Mouse (Mus musculus) lung, embryonic 16.5 days (tissue): ENCODE measurements around the gene Tmem245. TPM values are rescaled to one million over a fixed set of nuclear protein-coding genes. Genes with fewer than 3 reads are reported as not detected.

Experiments used
- ATAC-seq: fragments of 200-750 bp; cut with Nextera tagmentation; 2 replicates; pipeline ENCODE4 v1.8.0; 2017; ENCODE audit warnings: low read depth, mild to moderate bottlenecking, moderate library complexity
- H3K27ac ChIP-seq: fragments of 300-500 bp; sonication (generic); 2 replicates; pipeline ENCODE4 v1.5.1; 2014; ENCODE audit warnings: mild to moderate bottlenecking, control low read depth, low read length
- H3K27me3 ChIP-seq: fragments of 300-500 bp; sonication (generic); 2 replicates; pipeline ENCODE4 v1.6.1; 2014; ENCODE audit warnings: low read depth, low read length, mixed read lengths; ENCODE audit not compliant: control insufficient read depth, insufficient read depth
- H3K36me3 ChIP-seq: fragments of 300-500 bp; sonication (generic); 2 replicates; pipeline ENCODE4 v1.6.1; 2014; ENCODE audit warnings: low read length; ENCODE audit not compliant: control insufficient read depth, insufficient read depth
- H3K4me1 ChIP-seq: fragments of 300-500 bp; sonication (generic); replicated peaks from 2 replicates; pipeline ENCODE4 v1.6.1; 2014; ENCODE audit warnings: low read length, mixed read lengths; ENCODE audit not compliant: control insufficient read depth, insufficient read depth
- H3K4me2 ChIP-seq: fragments of 300-500 bp; sonication (generic); 2 replicates; pipeline ENCODE4 v1.6.1; 2014; ENCODE audit warnings: low read depth, low read length, control low read depth
- H3K4me3 ChIP-seq: fragments of 300-500 bp; sonication (generic); 2 replicates; pipeline ENCODE4 v1.5.1; 2014; ENCODE audit warnings: mild to moderate bottlenecking, low read length, control low read depth
- H3K9ac ChIP-seq: fragments of 300-500 bp; sonication (generic); 2 replicates; pipeline ENCODE4 v1.6.1; 2014; ENCODE audit warnings: low read length, control low read depth
- H3K9me3 ChIP-seq: fragments of 300-500 bp; sonication (generic); 2 replicates; pipeline ENCODE4 v1.6.1; 2016; ENCODE audit warnings: low read length; ENCODE audit not compliant: control insufficient read depth
- WGBS: fragments of 180-500 bp; shearing (Covaris S2); extraction: QIAGEN DNeasy Blood & Tissue Kit; methylation state at CpG from one replicate; pipeline ENCODE4 v1.1.7; 2014; 5-methylcytosine and 5-hydroxymethylcytosine counted together
- microRNA counts: library from miRNA; unstranded; fragments of <30 nt; microRNA quantifications from one replicate; lab custom pipeline; 2016
- microRNA-seq: library from miRNA; unstranded; fragments of <30 nt; microRNA quantifications from one replicate; pipeline ENCODE4, GENCODE M21; 2016
- polyA plus RNA-seq: library from polyadenylated mRNA; unstranded; fragments of >200 nt; fragmentation: Nextera tagmentation; extraction: Ambion mirVana; gene quantifications from 2 replicates; pipeline ENCODE4 v1.2.1, GENCODE M21; 2015

Gene Tmem245
- polyA plus RNA-seq, 1 experiment from 2014 or later = 9.5 TPM

GRCm38 (mm10) chr4:56828932-56829331 lies 118.3 kb downstream of the Tmem245 start:
- no peaks in the 10 kb centered on the region for H3K9me3 ChIP-seq
- peaks cover 4% of the 10 kb centered on the region for H3K4me1 ChIP-seq
- H3K4me2 ChIP-seq = no peak overlapping the region
- no peaks in the 10 kb centered on the region for H3K27me3 ChIP-seq
- no peak overlapping the region for H3K27ac ChIP-seq
- WGBS = 77% methylated on average over 3 of the region's 3 CpGs
- peaks cover 2% of the 10 kb centered on the region; the same call in 1 of the 2 replicates for H3K36me3 ChIP-seq
- ATAC-seq = no peak
- H3K4me3 ChIP-seq = no peak overlapping the region
- H3K9ac ChIP-seq = no peak overlapping the region

- ATAC-seq = no peak
Observed at GRCm38 (mm10) chr4:56824231-56824630, 123.0 kb downstream of the Tmem245 start.

GRCm38 (mm10) chr4:56820017-56820550 lies 127.2 kb downstream of the Tmem245 start:
- no peak overlapping the region for H3K4me3 ChIP-seq
- no peak overlapping the region for H3K27ac ChIP-seq
- H3K36me3 ChIP-seq = no peaks in the 10 kb centered on the region
- no peaks in the 10 kb centered on the region for H3K9me3 ChIP-seq
- H3K4me1 ChIP-seq = no peaks in the 10 kb centered on the region
- no peak overlapping the region for H3K9ac ChIP-seq
- ATAC-seq = no peak
- H3K27me3 ChIP-seq = no peaks in the 10 kb centered on the region
- H3K4me2 ChIP-seq = no peak overlapping the region

More at GRCm38 (mm10) chr4:56824231-56824630, 123.0 kb downstream of the Tmem245 start:
- no peak overlapping the region for H3K9ac ChIP-seq
- no peak overlapping the region for H3K4me2 ChIP-seq
- H3K4me1 ChIP-seq = no peaks in the 10 kb centered on the region
- H3K4me3 ChIP-seq = no peak overlapping the region
- no peaks in the 10 kb centered on the region for H3K9me3 ChIP-seq
- no peak overlapping the region for H3K27ac ChIP-seq
- WGBS = 84% methylated on average over 9 of the region's 9 CpGs
- H3K36me3 ChIP-seq = no peaks in the 10 kb centered on the region
- no peaks in the 10 kb centered on the region for H3K27me3 ChIP-seq

MicroRNA genes within 50 kb of the gene (microRNA counts, 519-probe panel; counts per million panel counts)
- microRNA mmu-miR-32 (lab: Ali Mortazavi, UCI) = 3,756 counts per million, percentile 77 among the panel's probes with 10 or more counts

Small RNA genes within 50 kb of the gene (microRNA-seq; reads per million reads assigned to microRNA genes)
- gene Mir32 = 291 reads per million, percentile 62 among the genes with 10 or more reads in this experiment

Other genes starting within 250 kb of the Tmem245 start
- not detected in 2 replicates for gene Gm26657, start 207.4 kb downstream of the Tmem245 start, polyA plus RNA-seq
- not detected in 2 replicates for gene Actl7b, start 206.0 kb downstream of the Tmem245 start, polyA plus RNA-seq
- not detected in 2 replicates for gene Actl7a, start 204.0 kb downstream of the Tmem245 start, polyA plus RNA-seq
- gene Elp1, start 145.1 kb downstream of the Tmem245 start, polyA plus RNA-seq = 28.3 and 29.7 TPM in 2 replicates
- 12.8 and 13.7 TPM in 2 replicates for gene Fam206a, start 145.1 kb downstream of the Tmem245 start, polyA plus RNA-seq
- 19.9 and 21.7 TPM in 2 replicates for gene Ctnnal1, start 82.2 kb downstream of the Tmem245 start, polyA plus RNA-seq
- 1.9 and 2.9 TPM in 2 replicates for gene Frrs1l, start 43.0 kb upstream of the Tmem245 start, polyA plus RNA-seq
- gene Epb41l4b, start 196.0 kb upstream of the Tmem245 start, polyA plus RNA-seq = 1.4 and 1.9 TPM in 2 replicates